Mouse (Mus musculus): ENCODE data around the gene Gm27029.
"Not testable (repeated sequence)": the region's sequence is repeated elsewhere in the genome, so short reads cannot be mapped to it uniquely, and the experiment has no call there.

Gene Gm27029

GRCm38 (mm10) chr11:101420148-101420547 lies 4.4 kb downstream of the Gm27029 start:
- DNase-seq (ENCODE audit: low spot score in 2 of 2): no peak

- no peak for DNase-seq (ENCODE audit: low spot score in 2 of 2)
These were observed 5.0 kb downstream of the Gm27029 start for GRCm38 (mm10) chr11:101419610-101420009.

- DNase-seq (ENCODE audit: low spot score in 2 of 2): no peak
These were observed 5.6 kb downstream of the Gm27029 start for GRCm38 (mm10) chr11:101418991-101419390.

- DNase-seq (ENCODE audit: low spot score in 2 of 2): peak; percentile 84 to 87
These were observed 7.3 kb downstream of the Gm27029 start, which contains the start of gene Aarsd1 for GRCm38 (mm10) chr11:101417101-101417855. Aarsd1 (minus strand) TSS chr11:101417615.

GRCm38 (mm10) chr11:101416433-101417100 lies 8.0 kb downstream of the Gm27029 start:
- DNase-seq (ENCODE audit: low spot score in 2 of 2): no peak

- DNase-seq (ENCODE audit: low spot score in 2 of 2): no peak
These were observed 9.3 kb downstream of the Gm27029 start for GRCm38 (mm10) chr11:101415306-101415705.

- peak; percentile 35 to 71 for DNase-seq (ENCODE audit: low spot score in 2 of 2)
These were observed 29.5 kb downstream of the Gm27029 start for GRCm38 (mm10) chr11:101395110-101395509.

GRCm38 (mm10) chr11:101381817-101382216 lies 42.8 kb downstream of the Gm27029 start:
- DNase-seq (ENCODE audit: low spot score in 2 of 2): no peak

GRCm38 (mm10) chr11:101378926-101379325 lies 45.7 kb downstream of the Gm27029 start:
- DNase-seq (ENCODE audit: low spot score in 2 of 2): no peak

GRCm38 (mm10) chr11:101378196-101378595 lies 46.4 kb downstream of the Gm27029 start:
- not testable (repeated sequence) for DNase-seq (ENCODE audit: low spot score in 2 of 2)

- DNase-seq (ENCODE audit: low spot score in 2 of 2): no peak
These were observed 50.1 kb downstream of the Gm27029 start for GRCm38 (mm10) chr11:101374421-101374938.

GRCm38 (mm10) chr11:101370141-101370540 lies 54.5 kb downstream of the Gm27029 start:
- DNase-seq (ENCODE audit: low spot score in 2 of 2): no peak

- DNase-seq (ENCODE audit: low spot score in 2 of 2): no peak
These were observed 57.2 kb downstream of the Gm27029 start, which contains the start of gene G6pc for GRCm38 (mm10) chr11:101367326-101367935. G6pc (plus strand) TSS chr11:101367561.

- no peak for DNase-seq (ENCODE audit: low spot score in 2 of 2)
These were observed 60.1 kb downstream of the Gm27029 start for GRCm38 (mm10) chr11:101364531-101364931.

GRCm38 (mm10) chr11:101360651-101361113 lies 63.9 kb downstream of the Gm27029 start:
- peak; percentile 40 to 59 for DNase-seq (ENCODE audit: low spot score in 2 of 2)

GRCm38 (mm10) chr11:101359776-101360175 lies 64.8 kb downstream of the Gm27029 start:
- peak; percentile 12 to 20 for DNase-seq (ENCODE audit: low spot score in 2 of 2)

- no peak for DNase-seq (ENCODE audit: low spot score in 2 of 2)
These were observed 67.0 kb downstream of the Gm27029 start for GRCm38 (mm10) chr11:101357505-101358182.
